Mouse (Mus musculus) liver, embryonic 14.5 days (tissue): ENCODE measurements around the gene Tfcp2l1. TPM values are rescaled to one million over a fixed set of nuclear protein-coding genes. Genes with fewer than 3 reads are reported as not detected.
"Not testable (repeated sequence)": the region's sequence is repeated elsewhere in the genome, so short reads cannot be mapped to it uniquely, and the experiment has no call there.

Source experiments
- ATAC-seq: fragments of 200-750 bp; cut with Nextera tagmentation; 2 replicates; pipeline ENCODE4 v1.8.0; 2017; ENCODE audit warnings: moderate number of reproducible peaks, mild to moderate bottlenecking, moderate library complexity; ENCODE audit not compliant: insufficient read depth
- DNase-seq, 3 experiments: peaks; one replicate each; pipeline ENCODE4 v3.0.0-alpha.2; 2012 to 2013; ENCODE audit warnings: low read depth in 3 of 3, low spot score in 3 of 3
- H3K27ac ChIP-seq: fragments of 300-500 bp; sonication (generic); 2 replicates; pipeline ENCODE4 v1.5.1; 2014; ENCODE audit warnings: moderate library complexity, mild to moderate bottlenecking, control low read depth, inconsistent platforms
- H3K27me3 ChIP-seq: fragments of 300-500 bp; sonication (generic); 2 replicates; pipeline ENCODE4 v1.6.1; 2014; ENCODE audit warnings: mild to moderate bottlenecking, low read length, moderate library complexity; ENCODE audit not compliant: control insufficient read depth, insufficient read depth
- H3K36me3 ChIP-seq: fragments of 300-500 bp; sonication (generic); replicated peaks from 2 replicates; pipeline ENCODE4 v1.6.1; 2014; ENCODE audit warnings: low read depth; ENCODE audit not compliant: control insufficient read depth, insufficient read depth
- H3K4me1 ChIP-seq, 2 experiments: fragments of 200-500 bp in 1 of 2; fragments of 300-500 bp in 1 of 2; sonication (generic) in 1 of 2; replicated peaks; 2 replicates each; pipeline ENCODE4 v1.6.1; 2012 to 2014; ENCODE audit warnings: antibody characterized with exemption in 1 of 2, inconsistent platforms in 1 of 2, low read length in 1 of 2; ENCODE audit not compliant: control insufficient read depth in 2 of 2, insufficient read depth in 2 of 2
- H3K4me2 ChIP-seq: fragments of 300-500 bp; sonication (generic); 2 replicates; pipeline ENCODE4 v1.6.1; 2014; ENCODE audit warnings: low read depth, mild to moderate bottlenecking, control low read depth, moderate library complexity
- H3K4me3 ChIP-seq, 2 experiments: fragments of 200-500 bp in 1 of 2; fragments of 300-500 bp in 1 of 2; sonication (generic) in 1 of 2; 2 replicates each; pipeline ENCODE4 v1.5.1; 2012 to 2014; ENCODE audit warnings: low read depth in 2 of 2, low read length in 2 of 2, mild to moderate bottlenecking in 2 of 2, control low read depth in 1 of 2, inconsistent platforms in 1 of 2, moderate library complexity in 1 of 2; ENCODE audit not compliant: insufficient read depth in 1 of 2
- H3K9ac ChIP-seq: fragments of 300-500 bp; sonication (generic); replicated peaks from 2 replicates; pipeline ENCODE4 v1.6.1; 2014; ENCODE audit warnings: mild to moderate bottlenecking, control low read depth, moderate library complexity
- H3K9me3 ChIP-seq: fragments of 300-500 bp; sonication (generic); 2 replicates; pipeline ENCODE4 v1.6.1; 2016; ENCODE audit warnings: low read length, mixed read lengths; ENCODE audit not compliant: control insufficient read depth
- CTCF ChIP-seq: IDR thresholded peaks from 2 replicates; pipeline ENCODE4 v1.5.1; 2016; ENCODE audit warnings: antibody characterized with exemption, low read depth, control low read depth
- EP300 ChIP-seq: IDR thresholded peaks from 2 replicates; pipeline ENCODE4 v1.6.1; 2016; ENCODE audit warnings: antibody characterized with exemption, low read depth
- WGBS: fragments of 180-500 bp; shearing (Covaris S2); extraction: QIAGEN DNeasy Blood & Tissue Kit; methylation state at CpG from one replicate; pipeline ENCODE4 v1.1.7; 2014; ENCODE audit not compliant: insufficient replicate concordance; 5-methylcytosine and 5-hydroxymethylcytosine counted together
- polyA plus RNA-seq, 2 experiments: library from polyadenylated mRNA; depleted of rRNA in 1 of 2; stranded (reverse) in 1 of 2; unstranded in 1 of 2; fragments of >200 nt; fragmentation: Nextera tagmentation in 1 of 2; extraction: Ambion mirVana in 1 of 2; gene quantifications; 2 replicates each; pipeline versions ENCODE4 v1.2.1 to v1.2.3; 2012 to 2014

Tfcp2l1 gene
- polyA plus RNA-seq, 2 experiments, result 0.94 to 1.2 TPM

- Histone ChIP-seq H3K36me3 (peaks cover 5% of the 10 kb centered on the region), H3K9me3 (no peaks in the 10 kb centered on the region), H3K27me3 (no peaks in the 10 kb centered on the region), H3K4me2 (no peak overlapping the region), H3K27ac (no peak overlapping the region), H3K4me1 (peaks cover 5 to 7% of the 10 kb centered on the region in 2 experiments; a peak in 3 of 4 replicates), H3K9ac (no peak overlapping the region), H3K4me3 (no peak overlapping the region)
- WGBS, result 24% methylated on average over 2 of the region's 2 CpGs
- peak; percentile 68 for ATAC-seq
- peak; percentile 4 to 18 (median 11) for DNase-seq
- TF ChIP-seq CTCF (no peak), EP300 (0 out of 2 replicates have a peak, but pooled peaks have one; percentile 19)
Observed at GRCm38 (mm10) chr1:118595395-118595794, 32.4 kb upstream of the Tfcp2l1 start.

GRCm38 (mm10) chr1:118597475-118598213 lies 30.1 kb upstream of the Tfcp2l1 start:
- H3K36me3 ChIP-seq, result peaks cover 5% of the 10 kb centered on the region
- ATAC-seq, result no peak
- 75% methylated on average over 2 of the region's 2 CpGs for WGBS

GRCm38 (mm10) chr1:118598339-118598738 lies 29.4 kb upstream of the Tfcp2l1 start:
- H3K27me3 ChIP-seq, result no peaks in the 10 kb centered on the region
- TF ChIP-seq EP300 (no peak), CTCF (no peak)
- no peak overlapping the region for H3K9ac ChIP-seq
- no peak overlapping the region for H3K27ac ChIP-seq
- peaks cover 5 to 7% of the 10 kb centered on the region in 2 experiments; a peak in 3 of 4 replicates for H3K4me1 ChIP-seq
- ATAC-seq, result no peak
- H3K4me3 ChIP-seq, result no peak overlapping the region
- no peaks in the 10 kb centered on the region for H3K9me3 ChIP-seq
- 68% methylated on average over 3 of the region's 3 CpGs for WGBS
- no peak overlapping the region for H3K4me2 ChIP-seq
- H3K36me3 ChIP-seq, result peaks cover 5% of the 10 kb centered on the region
- DNase-seq, result no peak

More at GRCm38 (mm10) chr1:118597475-118598213, 30.1 kb upstream of the Tfcp2l1 start:
- TF ChIP-seq EP300 (no peak), CTCF (no peak)
- Histone ChIP-seq H3K4me3 (no peak overlapping the region), H3K9ac (no peak overlapping the region), H3K27ac (no peak overlapping the region), H3K4me2 (no peak overlapping the region), H3K4me1 (peaks cover 5 to 7% of the 10 kb centered on the region in 2 experiments; a peak in 3 of 4 replicates), H3K27me3 (no peaks in the 10 kb centered on the region), H3K9me3 (no peaks in the 10 kb centered on the region)
- DNase-seq, result no peak

GRCm38 (mm10) chr1:118613631-118614183 lies 14.0 kb upstream of the Tfcp2l1 start:
- peak in 2 of 3 experiments; percentile 27 to 34 for DNase-seq
- no peak for TF ChIP-seq CTCF
- TF ChIP-seq EP300, result no peak
- no peaks in the 10 kb centered on the region for H3K27me3 ChIP-seq
- H3K9ac ChIP-seq, result no peak overlapping the region
- no peaks in the 10 kb centered on the region; a peak in 1 of 4 replicates for H3K4me1 ChIP-seq
- H3K4me2 ChIP-seq, result no peak overlapping the region
- H3K9me3 ChIP-seq, result no peaks in the 10 kb centered on the region
- WGBS, result 63% methylated on average over 3 of the region's 3 CpGs
- ATAC-seq, result peak; percentile 71; the same call in 1 of the 2 replicates
- no peak overlapping the region for H3K4me3 ChIP-seq
- H3K36me3 ChIP-seq, result no peaks in the 10 kb centered on the region; the same call in 1 of the 2 replicates
- H3K27ac ChIP-seq, result no peak overlapping the region

- not testable (repeated sequence) for H3K27me3 ChIP-seq, DNase-seq, H3K27ac ChIP-seq, H3K4me1 ChIP-seq, H3K4me2 ChIP-seq, ATAC-seq, H3K36me3 ChIP-seq, H3K4me3 ChIP-seq, H3K9ac ChIP-seq, H3K9me3 ChIP-seq
- WGBS, result 64% methylated on average over 5 of the region's 5 CpGs
Observed at GRCm38 (mm10) chr1:118621055-118621454, 6.7 kb upstream of the Tfcp2l1 start.
